Mouse (Mus musculus) testis, adult 2 months (tissue): ENCODE data around the gene Bicral. TPM values are rescaled to one million over a fixed set of nuclear protein-coding genes. Genes with fewer than 3 reads are reported as not detected.

Experiments
- H3K27ac ChIP-seq: fragments of 200-500 bp; 2 replicates; pipeline ENCODE4 v1.5.1; 2012; ENCODE audit warnings: low read depth, low read length; ENCODE audit not compliant: control insufficient read depth, insufficient read depth
- H3K27me3 ChIP-seq: fragments of 200-500 bp; 2 replicates; pipeline ENCODE4 v1.6.1; 2012; ENCODE audit warnings: mild to moderate bottlenecking, low read length, moderate library complexity; ENCODE audit not compliant: control insufficient read depth, insufficient read depth
- H3K36me3 ChIP-seq: fragments of 200-500 bp; 2 replicates; pipeline ENCODE4 v1.6.1; 2012; ENCODE audit warnings: mild to moderate bottlenecking, low read length; ENCODE audit not compliant: control insufficient read depth, insufficient read depth
- H3K4me1 ChIP-seq: fragments of 200-500 bp; 2 replicates; pipeline ENCODE4 v1.6.1; 2012; ENCODE audit warnings: low read length; ENCODE audit not compliant: control insufficient read depth, insufficient read depth
- H3K4me3 ChIP-seq: fragments of 200-500 bp; 2 replicates; pipeline ENCODE4 v1.5.1; 2012; ENCODE audit warnings: low read depth, mild to moderate bottlenecking, low read length, moderate library complexity, mixed read lengths; ENCODE audit not compliant: control insufficient read depth
- CTCF ChIP-seq: fragments of 200-500 bp; IDR thresholded peaks from 2 replicates; pipeline ENCODE4 v1.5.1; 2012; ENCODE audit warnings: low read depth, mild to moderate bottlenecking, inconsistent platforms, low read length, moderate library complexity; ENCODE audit not compliant: control insufficient read depth, insufficient read depth, insufficient replicate concordance
- POLR2A ChIP-seq: fragments of 200-500 bp; IDR thresholded peaks from 2 replicates; pipeline ENCODE4 v1.6.1; 2012; ENCODE audit warnings: low read depth, mild to moderate bottlenecking, inconsistent platforms, low read length, moderate library complexity; ENCODE audit not compliant: control insufficient read depth
- polyA plus RNA-seq: library from polyadenylated mRNA; depleted of rRNA; stranded (reverse); fragments of >200 nt; gene quantifications from 2 replicates; pipeline ENCODE4 v1.2.3, GENCODE M21; 2012

Bicral gene
- polyA plus RNA-seq, 1 experiment = 13.2 TPM

GRCm38 (mm10) chr17:46838396-46838920 is 19.8 kb downstream of the Bicral start:
- Histone ChIP-seq H3K27me3 (no peaks in the 10 kb centered on the region), H3K4me3 (no peak overlapping the region), H3K36me3 (peaks cover 2% of the 10 kb centered on the region), H3K4me1 (peaks cover 5% of the 10 kb centered on the region), H3K27ac (peak overlapping the region; percentile 29; the same call in 1 of the 2 replicates)
- TF ChIP-seq POLR2A = no peak
- no peak for TF ChIP-seq CTCF

- H3K27ac ChIP-seq = no peak overlapping the region
- H3K4me3 ChIP-seq = no peak overlapping the region
- no peaks in the 10 kb centered on the region for H3K27me3 ChIP-seq
- TF ChIP-seq CTCF (no peak), POLR2A (no peak)
- H3K36me3 ChIP-seq = peaks cover 5% of the 10 kb centered on the region
- H3K4me1 ChIP-seq = peaks cover 5% of the 10 kb centered on the region
These were observed 20.4 kb downstream of the Bicral start for GRCm38 (mm10) chr17:46837897-46838296.

GRCm38 (mm10) chr17:46835093-46835715 is 23.1 kb downstream of the Bicral start:
- peaks cover 8% of the 10 kb centered on the region for H3K4me1 ChIP-seq
- peaks cover 8% of the 10 kb centered on the region for H3K36me3 ChIP-seq

GRCm38 (mm10) chr17:46832981-46833305 is 25.3 kb downstream of the Bicral start:
- TF ChIP-seq POLR2A = no peak
- TF ChIP-seq CTCF = no peak
- H3K4me1 ChIP-seq = peaks cover 8% of the 10 kb centered on the region
- peak overlapping the region; percentile 98 for H3K27ac ChIP-seq
- peak overlapping the region; percentile 89 for H3K4me3 ChIP-seq
- no peaks in the 10 kb centered on the region for H3K27me3 ChIP-seq
- H3K36me3 ChIP-seq = peaks cover 13% of the 10 kb centered on the region

More at GRCm38 (mm10) chr17:46835093-46835715, 23.1 kb downstream of the Bicral start:
- Histone ChIP-seq H3K27ac (no peak overlapping the region), H3K4me3 (peak overlapping the region; percentile 17; the same call in 1 of the 2 replicates), H3K27me3 (no peaks in the 10 kb centered on the region)
- TF ChIP-seq CTCF = no peak
- TF ChIP-seq POLR2A = no peak

GRCm38 (mm10) chr17:46832101-46832980 is 25.9 kb downstream of the Bicral start:
- Histone ChIP-seq H3K4me1 (peaks cover 8% of the 10 kb centered on the region), H3K27me3 (no peaks in the 10 kb centered on the region), H3K27ac (peak overlapping the region; percentile 98), H3K36me3 (peaks cover 14% of the 10 kb centered on the region), H3K4me3 (peak overlapping the region; percentile 89)
- TF ChIP-seq CTCF (no peak), POLR2A (no peak; the same call in 1 of the 2 replicates)

GRCm38 (mm10) chr17:46829856-46830535 is 28.3 kb downstream of the Bicral start:
- H3K27me3 ChIP-seq = no peaks in the 10 kb centered on the region
- H3K4me1 ChIP-seq = peaks cover 8% of the 10 kb centered on the region
- H3K27ac ChIP-seq = peak overlapping the region; percentile 53; the same call in 1 of the 2 replicates
- TF ChIP-seq CTCF (no peak), POLR2A (no peak)
- H3K4me3 ChIP-seq = peak overlapping the region; percentile 75
- H3K36me3 ChIP-seq = peaks cover 14% of the 10 kb centered on the region
